Mouse (Mus musculus): ENCODE measurements around the gene Tmem192.

The Tmem192 gene

DNA sequence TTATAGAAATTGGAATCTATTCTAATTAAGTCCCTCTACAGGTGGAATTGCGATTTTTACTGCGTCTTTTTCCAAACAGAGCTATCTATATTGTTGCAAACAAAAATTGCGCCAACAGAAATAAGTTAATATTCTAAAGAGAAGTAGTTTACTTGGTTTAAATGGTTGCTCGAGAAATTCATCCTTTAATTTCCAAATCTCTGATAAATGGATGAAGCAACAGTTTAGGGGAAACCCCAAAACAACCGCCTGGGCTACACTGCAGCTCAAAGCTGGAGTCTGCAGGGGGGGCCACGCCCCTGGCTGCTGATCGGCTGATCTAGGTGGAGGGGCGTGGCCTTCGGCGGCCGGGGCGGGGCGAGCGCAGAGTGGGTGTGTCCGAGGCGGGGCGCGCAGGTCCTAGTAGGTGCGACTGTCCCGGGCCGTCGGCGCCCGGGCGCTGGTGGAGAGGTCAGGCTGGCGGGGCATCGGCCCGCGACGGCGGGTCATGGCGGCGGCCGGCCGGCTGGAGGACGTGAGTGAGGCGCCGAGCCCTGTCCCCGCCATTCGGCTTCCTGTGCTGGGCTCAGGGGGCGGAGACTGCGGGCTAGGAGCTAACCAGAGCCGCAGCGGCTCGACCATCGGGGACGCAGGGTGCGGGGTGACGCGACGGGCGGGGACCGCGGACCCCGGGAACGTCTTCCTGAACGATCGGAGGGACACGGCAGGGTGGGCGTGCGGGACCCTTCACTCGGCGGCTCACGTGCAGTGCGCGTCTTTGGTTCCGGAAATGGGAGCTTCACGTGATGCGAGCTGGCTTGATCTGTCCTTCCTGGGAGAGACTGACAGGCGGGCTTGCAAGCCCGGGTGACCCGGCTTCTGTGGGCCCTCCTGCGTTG is at the start of gene Tmem192:
Gene Tmem192 (plus strand): TSS at position 366 of the 878 bp plus-strand sequence.
- peak; percentile 97 for DNase-seq (ENCODE audit: low read depth, low spot score)

- DNase-seq (ENCODE audit: low read depth, low spot score) = no peak
These were observed 48.3 kb upstream of the Tmem192 start for GRCm38 (mm10) chr8:64898710-64899109.

DNA sequence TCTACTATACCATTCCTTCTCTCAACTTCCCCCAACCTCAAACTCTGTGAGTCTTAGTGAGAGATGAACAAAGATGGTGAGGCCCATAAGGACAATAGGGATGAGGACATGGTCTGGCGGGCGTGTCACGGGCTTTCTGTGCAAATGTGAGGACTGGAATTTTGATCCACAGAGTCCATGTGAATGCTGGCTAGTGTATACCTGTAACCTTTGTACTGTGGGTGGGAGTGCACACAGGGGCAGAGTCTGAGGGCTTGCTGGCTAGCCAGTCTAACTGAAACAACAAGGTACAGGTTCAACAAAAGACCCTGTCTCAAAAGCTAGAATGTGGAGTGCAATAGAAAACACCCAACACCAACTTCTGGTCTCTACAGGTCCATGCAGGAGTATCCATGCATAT is 46.3 kb upstream of the Tmem192 start:
- DNase-seq (ENCODE audit: low read depth, low spot score) = no peak

- no peak for DNase-seq (ENCODE audit: low read depth, low spot score)
These were observed 45.3 kb upstream of the Tmem192 start for GRCm38 (mm10) chr8:64901527-64902156.

GRCm38 (mm10) chr8:64902191-64902590 is 44.8 kb upstream of the Tmem192 start:
- no peak for DNase-seq (ENCODE audit: low read depth, low spot score)

- DNase-seq (ENCODE audit: low read depth, low spot score) = no peak
These were observed 43.2 kb upstream of the Tmem192 start for GRCm38 (mm10) chr8:64903778-64904177.

DNA sequence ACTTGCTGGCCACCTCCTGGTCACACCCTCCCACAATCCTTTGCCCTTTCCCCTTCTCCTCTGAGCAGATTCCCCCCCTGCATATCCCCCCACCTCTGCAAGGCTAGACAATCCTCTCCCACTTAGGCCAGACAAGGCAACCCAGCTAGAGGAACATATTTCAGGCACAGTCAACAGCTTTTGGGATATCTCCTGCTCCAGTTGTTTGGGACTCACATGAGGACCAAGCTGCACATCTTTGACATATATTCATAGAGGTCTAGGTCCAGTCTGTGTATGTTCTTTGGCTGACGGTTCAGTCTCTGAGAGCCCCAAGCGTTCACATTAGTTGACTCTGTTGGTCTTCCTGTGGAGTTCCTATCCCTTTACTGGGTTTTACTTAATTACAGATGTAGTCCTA is 37.0 kb upstream of the Tmem192 start:
- no peak for DNase-seq (ENCODE audit: low read depth, low spot score)

- DNase-seq (ENCODE audit: low read depth, low spot score) = no peak
These were observed 30.2 kb upstream of the Tmem192 start for GRCm38 (mm10) chr8:64916793-64917192.

DNA sequence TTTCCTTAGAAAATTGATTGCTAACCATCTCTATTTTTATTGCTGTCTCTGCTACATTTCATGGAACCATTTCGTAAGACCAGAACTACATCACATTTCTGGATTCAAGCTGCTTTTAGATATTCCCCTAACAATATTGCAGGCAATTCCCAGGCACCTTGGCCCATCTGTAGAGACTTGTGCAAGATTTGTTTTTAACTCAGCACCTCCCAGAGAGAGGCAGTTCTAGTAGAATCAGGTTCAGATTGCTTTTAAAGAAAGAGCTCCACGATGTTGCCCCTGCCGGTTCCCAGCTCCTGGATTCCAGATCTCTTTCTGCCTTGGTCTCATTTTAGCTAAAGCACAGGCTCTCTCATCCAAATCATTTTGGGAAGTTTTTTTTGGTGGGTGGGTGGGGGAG is 23.7 kb upstream of the Tmem192 start:
- DNase-seq (ENCODE audit: low read depth, low spot score) = no peak

DNA sequence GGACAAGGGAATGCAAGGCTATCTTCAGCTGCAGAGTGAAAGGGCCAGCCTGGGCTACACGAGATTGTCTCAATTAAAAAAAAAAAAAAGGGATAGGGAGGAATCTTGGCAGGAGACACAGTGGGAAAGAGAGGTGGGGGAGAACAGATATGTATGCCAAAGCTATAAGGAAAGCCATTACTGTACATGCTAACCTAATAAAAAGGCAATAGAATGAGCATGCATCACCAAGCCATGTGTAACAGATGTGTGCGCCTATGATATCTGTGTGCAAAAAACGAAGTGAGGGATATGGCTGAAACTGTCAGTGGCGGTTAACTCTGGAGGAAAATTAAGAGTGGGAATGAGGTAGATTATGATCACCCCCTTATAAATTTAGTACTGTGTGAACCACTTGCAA is 21.2 kb upstream of the Tmem192 start:
- DNase-seq (ENCODE audit: low read depth, low spot score) = no peak

DNA sequence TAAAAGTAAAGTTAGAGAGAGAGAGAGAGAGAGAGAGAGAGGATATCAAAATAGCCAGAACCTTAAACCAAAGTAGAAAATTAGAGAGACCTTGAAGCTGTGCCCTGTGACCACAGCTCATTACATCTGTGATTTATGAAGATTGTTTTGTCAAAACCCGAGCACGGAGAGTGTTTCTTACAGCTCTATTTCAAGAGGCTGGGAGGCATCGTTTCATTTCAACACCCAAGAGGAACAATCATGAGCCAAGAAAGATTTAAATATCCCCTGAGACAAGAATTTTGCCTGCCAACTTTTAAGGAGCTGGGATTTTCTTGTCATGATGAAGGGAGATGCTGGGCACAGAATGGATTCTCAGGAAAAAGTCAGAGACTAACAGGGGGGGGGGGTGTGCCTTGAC is 20.6 kb upstream of the Tmem192 start:
- DNase-seq (ENCODE audit: low read depth, low spot score) = no peak

DNA sequence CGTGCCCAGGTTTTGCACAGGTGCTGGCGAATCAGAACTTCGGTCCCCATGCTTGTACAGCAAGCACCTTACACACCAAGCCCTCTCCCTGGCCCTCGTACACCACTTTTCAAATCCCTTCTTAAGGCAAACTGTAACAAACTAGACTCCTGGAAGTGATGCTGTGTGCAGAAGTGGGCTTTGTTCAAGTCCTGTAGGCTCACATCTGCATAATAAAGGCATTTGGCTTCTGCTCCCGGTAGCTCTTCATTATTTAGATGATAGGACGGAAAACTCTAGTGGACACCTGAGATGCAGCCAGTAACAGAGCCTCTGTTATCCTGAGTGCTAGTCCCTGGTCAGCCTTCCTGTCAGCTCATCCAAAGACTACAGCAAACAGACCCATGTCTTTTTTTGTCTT is 18.0 kb upstream of the Tmem192 start:
- DNase-seq (ENCODE audit: low read depth, low spot score) = no peak

- DNase-seq (ENCODE audit: low read depth, low spot score) = peak; percentile 54
These were observed 12.0 kb upstream of the Tmem192 start for GRCm38 (mm10) chr8:64934997-64935396.

DNA sequence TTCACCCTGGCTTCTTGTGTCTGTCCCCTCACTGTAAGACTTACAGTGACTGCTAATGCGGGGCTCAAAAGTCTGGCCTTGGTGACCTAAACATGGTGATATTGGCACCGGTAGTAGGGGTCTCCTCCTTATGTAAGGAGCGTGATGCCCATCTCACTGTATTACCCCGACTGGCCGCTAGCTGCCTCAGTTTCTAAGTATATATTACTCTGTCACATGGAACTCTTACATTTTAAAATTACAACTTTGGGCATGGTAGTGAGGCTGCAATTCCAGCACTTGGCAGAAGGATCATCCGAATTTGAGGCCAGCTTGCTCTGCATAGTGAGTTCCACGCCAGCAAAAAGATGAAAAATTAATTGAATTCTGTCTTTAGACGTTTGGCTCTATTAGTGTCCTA is 6.0 kb upstream of the Tmem192 start:
- no peak for DNase-seq (ENCODE audit: low read depth, low spot score)

- DNase-seq (ENCODE audit: low read depth, low spot score) = peak; percentile 89
These were observed 5.5 kb upstream of the Tmem192 start for GRCm38 (mm10) chr8:64941495-64941894.

- DNase-seq (ENCODE audit: low read depth, low spot score) = peak; percentile 37
These were observed 4.0 kb upstream of the Tmem192 start for GRCm38 (mm10) chr8:64942946-64943345.

GRCm38 (mm10) chr8:64944831-64945230 is 2.2 kb upstream of the Tmem192 start:
- DNase-seq (ENCODE audit: low read depth, low spot score) = peak; percentile 62

- no peak for DNase-seq (ENCODE audit: low read depth, low spot score)
These were observed 1.4 kb upstream of the Tmem192 start for GRCm38 (mm10) chr8:64945606-64946005.

DNA sequence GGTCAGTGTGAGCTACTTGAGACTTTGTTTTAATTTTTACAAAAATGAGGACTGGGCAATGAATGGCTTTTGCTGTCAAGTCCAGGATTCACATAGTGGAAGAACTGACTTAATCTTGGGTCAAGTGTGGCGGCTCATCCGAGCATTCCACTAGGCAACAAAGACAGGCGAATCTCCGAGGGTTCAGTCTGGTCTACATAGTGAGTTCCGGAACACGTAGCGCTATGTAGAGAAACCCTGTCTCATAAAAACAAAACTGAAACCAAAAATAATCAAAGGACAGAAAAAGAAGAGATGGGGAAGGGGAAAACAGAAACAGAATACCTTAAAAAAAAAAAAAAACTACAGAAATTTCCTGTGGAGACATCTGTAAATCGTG is 555 bp upstream of the Tmem192 start:
- peak; percentile 73 for DNase-seq (ENCODE audit: low read depth, low spot score)

GRCm38 (mm10) chr8:64947698-64948034 is 681 bp downstream of the Tmem192 start:
- no peak for DNase-seq (ENCODE audit: low read depth, low spot score)

GRCm38 (mm10) chr8:64948371-64948770 is 1.4 kb downstream of the Tmem192 start:
- no peak for DNase-seq (ENCODE audit: low read depth, low spot score)

- no peak for DNase-seq (ENCODE audit: low read depth, low spot score)
These were observed 5.1 kb downstream of the Tmem192 start for GRCm38 (mm10) chr8:64952101-64952500.

DNA sequence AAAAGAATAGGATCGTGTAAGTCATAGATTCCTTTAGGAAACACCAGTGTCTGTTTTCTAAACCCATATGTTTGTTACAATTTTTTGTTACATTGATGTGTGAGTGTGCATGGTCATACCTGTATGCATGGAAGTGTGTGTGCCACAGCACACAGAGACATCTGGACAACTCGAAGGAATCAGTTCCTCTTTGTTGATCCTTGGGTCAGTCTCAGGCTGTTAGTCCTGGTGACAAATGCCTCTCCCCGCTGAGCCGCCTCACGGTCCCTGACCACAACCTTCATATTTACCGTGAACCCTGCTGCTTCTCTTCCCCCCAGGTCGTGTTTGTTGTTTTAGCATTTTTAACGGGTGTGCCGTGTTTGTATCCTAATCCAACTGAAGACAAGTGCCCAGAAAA is 12.0 kb downstream of the Tmem192 start:
- DNase-seq (ENCODE audit: low read depth, low spot score) = no peak

All from CD4-positive, CD25-positive, alpha-beta regulatory T cell, adult 2 months (primary cell).